Mouse (Mus musculus) myocyte (in vitro differentiated cells): ENCODE measurements around the gene B4galt2. TPM values are rescaled to one million over a fixed set of nuclear protein-coding genes. Genes with fewer than 3 reads are reported as not detected.

Experiments used
- H3K27me3 ChIP-seq: one replicate; pipeline ENCODE4 v1.6.1; 2011; ENCODE audit not compliant: control insufficient read depth, insufficient read depth, insufficient read length
- H3K36me3 ChIP-seq: one replicate; pipeline ENCODE4 v1.6.1; 2011; ENCODE audit not compliant: control insufficient read depth, insufficient read depth
- H3K4me2 ChIP-seq: one replicate; pipeline ENCODE4 v1.6.1; 2011; ENCODE audit warnings: low read depth, control low read depth
- H3K4me3 ChIP-seq: one replicate; pipeline ENCODE4 v1.5.1; 2011; ENCODE audit warnings: mild to moderate bottlenecking, control low read depth, moderate library complexity
- H3K79me2 ChIP-seq: one replicate; pipeline ENCODE4 v1.6.1; 2011; ENCODE audit not compliant: control insufficient read depth, insufficient read depth
- H3ac ChIP-seq: one replicate; pipeline ENCODE4 v1.6.1; 2011; ENCODE audit not compliant: control insufficient read depth, insufficient read length
- CEBPB ChIP-seq: IDR thresholded peaks from 2 replicates; pipeline ENCODE4 v1.6.1; 2011; ENCODE audit warnings: mild to moderate bottlenecking, moderate library complexity; ENCODE audit not compliant: poor library complexity, insufficient read depth, severe bottlenecking
- E2F4 ChIP-seq: IDR thresholded peaks from one replicate; pipeline ENCODE4 v1.6.1; 2011; ENCODE audit warnings: mild to moderate bottlenecking, control low read depth, moderate library complexity; ENCODE audit not compliant: insufficient read depth
- MAX ChIP-seq: IDR thresholded peaks from one replicate; pipeline ENCODE4 v1.6.1; 2011; ENCODE audit warnings: low read depth, mild to moderate bottlenecking, control low read depth
- MYOD1 ChIP-seq, 3 experiments: IDR thresholded peaks; one replicate each; pipeline ENCODE4 v1.6.1; 2011; ENCODE audit warnings: control low read depth in 2 of 3, low read depth in 2 of 3, mild to moderate bottlenecking in 2 of 3, moderate library complexity in 1 of 3; ENCODE audit not compliant: insufficient read length in 2 of 3, control insufficient read depth in 1 of 3
- MYOG ChIP-seq, 3 experiments: IDR thresholded peaks; one replicate each; pipeline ENCODE4 v1.6.1; 2011; ENCODE audit warnings: control low read depth in 2 of 3, low read depth in 2 of 3, mild to moderate bottlenecking in 2 of 3; ENCODE audit not compliant: insufficient read length in 2 of 3, control insufficient read depth in 1 of 3, insufficient read depth in 1 of 3
- POLR2A ChIP-seq: IDR thresholded peaks from one replicate; pipeline ENCODE4 v1.6.1; 2011; ENCODE audit warnings: low read depth, mild to moderate bottlenecking, control low read depth, moderate library complexity; ENCODE audit not compliant: insufficient read length
- POLR2AphosphoS2 ChIP-seq: IDR thresholded peaks from one replicate; pipeline ENCODE4 v1.6.1; 2011; ENCODE audit warnings: low read depth, control low read depth; ENCODE audit not compliant: insufficient read length
- REST ChIP-seq: IDR thresholded peaks from one replicate; pipeline ENCODE4 v1.6.1; 2011; ENCODE audit warnings: mild to moderate bottlenecking, control low read depth, moderate library complexity; ENCODE audit not compliant: insufficient read depth, insufficient read length
- SRF ChIP-seq: IDR thresholded peaks from one replicate; pipeline ENCODE4 v1.6.1; 2011; ENCODE audit warnings: low read depth; ENCODE audit not compliant: control insufficient read depth, insufficient read length
- TCF12 ChIP-seq: IDR thresholded peaks from one replicate; pipeline ENCODE4 v1.6.1; 2011; ENCODE audit warnings: mild to moderate bottlenecking, control low read depth; ENCODE audit not compliant: poor library complexity, insufficient read depth, severe bottlenecking
- TCF3 ChIP-seq: IDR thresholded peaks from one replicate; pipeline ENCODE4 v1.6.1; 2011; ENCODE audit warnings: low read depth, control low read depth; ENCODE audit not compliant: insufficient read length
- USF1 ChIP-seq: IDR thresholded peaks from one replicate; pipeline ENCODE4 v1.6.1; 2011; ENCODE audit warnings: low read depth, mild to moderate bottlenecking, control low read depth, moderate library complexity
- polyA plus RNA-seq: library from polyadenylated mRNA; unstranded; fragments of >200 nt; fragmentation: generic; extraction: Trizol; gene quantifications from one replicate; pipeline ENCODE4 v1.2.1, GENCODE M21; 2012; ENCODE audit warnings: missing spikeins

The B4galt2 gene
- polyA plus RNA-seq, 1 experiment: 41.6 TPM

GRCm38 (mm10) chr4:117914031-117914430, 30.7 kb upstream of the B4galt2 start:
- H3K36me3 ChIP-seq: no peaks in the 10 kb centered on the region
- TF ChIP-seq E2F4: no peak
- no peak for TF ChIP-seq USF1
- TF ChIP-seq SRF: no peak
- peak in 1 of 3 experiments; percentile 51 for TF ChIP-seq MYOD1 (IDR thresholded peaks at IDR 0.05; ENCODE audit: control insufficient read depth in 1 of 3, insufficient read length in 2 of 3, low read depth in 2 of 3)
- TF ChIP-seq CEBPB: no peak
- no peak for TF ChIP-seq POLR2AphosphoS2
- no peak for TF ChIP-seq MAX
- H3K79me2 ChIP-seq: peaks cover 55% of the 10 kb centered on the region
- peak overlapping the region; percentile 83 for H3K4me2 ChIP-seq
- peak overlapping the region; percentile 95 for H3K4me3 ChIP-seq
- no peaks in the 10 kb centered on the region for H3K27me3 ChIP-seq
- H3ac ChIP-seq: peak overlapping the region; percentile 11

GRCm38 (mm10) chr4:117913421-117913820, 30.1 kb upstream of the B4galt2 start:
- H3K36me3 ChIP-seq: no peaks in the 10 kb centered on the region
- TF ChIP-seq E2F4 (no peak), POLR2A (no peak), REST (no peak), TCF12 (no peak), MAX (no peak), CEBPB (no peak), TCF3 (no peak), POLR2AphosphoS2 (no peak), MYOD1 (IDR thresholded peaks at IDR 0.05; ENCODE audit: control insufficient read depth in 1 of 3, insufficient read length in 2 of 3, low read depth in 2 of 3) (no peak), SRF (no peak), USF1 (no peak), MYOG (IDR thresholded peaks at IDR 0.05; ENCODE audit: control insufficient read depth in 1 of 3, insufficient read depth in 1 of 3, insufficient read length in 2 of 3, low read depth in 2 of 3) (no peak)
- H3ac ChIP-seq: no peak overlapping the region
- H3K4me2 ChIP-seq: peak overlapping the region; percentile 83
- H3K4me3 ChIP-seq: peak overlapping the region; percentile 95
- peaks cover 61% of the 10 kb centered on the region for H3K79me2 ChIP-seq
- no peaks in the 10 kb centered on the region for H3K27me3 ChIP-seq

GRCm38 (mm10) chr4:117912685-117913273, 29.5 kb upstream of the B4galt2 start:
- Histone ChIP-seq H3K4me2 (peak overlapping the region; percentile 83), H3K4me3 (peak overlapping the region; percentile 95), H3K79me2 (peaks cover 68% of the 10 kb centered on the region), H3K27me3 (no peaks in the 10 kb centered on the region), H3K36me3 (peaks cover 5% of the 10 kb centered on the region), H3ac (no peak overlapping the region)
- TF ChIP-seq TCF12: no peak

- Histone ChIP-seq H3K79me2 (peaks cover 72% of the 10 kb centered on the region), H3K4me2 (peak overlapping the region; percentile 2), H3K27me3 (no peaks in the 10 kb centered on the region), H3ac (no peak overlapping the region), H3K36me3 (peaks cover 8% of the 10 kb centered on the region), H3K4me3 (peak overlapping the region; percentile 95)
- TF ChIP-seq REST: no peak
- TF ChIP-seq POLR2A: no peak
- no peak for TF ChIP-seq TCF3
- no peak for TF ChIP-seq MAX
- TF ChIP-seq POLR2AphosphoS2: no peak
- no peak for TF ChIP-seq USF1
- no peak for TF ChIP-seq SRF
- no peak for TF ChIP-seq CEBPB
- TF ChIP-seq MYOD1 (IDR thresholded peaks at IDR 0.05; ENCODE audit: control insufficient read depth in 1 of 3, insufficient read length in 2 of 3, low read depth in 2 of 3): no peak
- TF ChIP-seq TCF12: no peak
- no peak for TF ChIP-seq E2F4
- no peak for TF ChIP-seq MYOG (IDR thresholded peaks at IDR 0.05; ENCODE audit: control insufficient read depth in 1 of 3, insufficient read depth in 1 of 3, insufficient read length in 2 of 3, low read depth in 2 of 3)
Observed at GRCm38 (mm10) chr4:117912131-117912561, 28.9 kb upstream of the B4galt2 start.

- TF ChIP-seq REST: no peak
- no peak for TF ChIP-seq MAX
- TF ChIP-seq POLR2A: no peak
- TF ChIP-seq TCF3: no peak
- TF ChIP-seq POLR2AphosphoS2: no peak
- no peak for TF ChIP-seq USF1
- no peak for TF ChIP-seq E2F4
- TF ChIP-seq TCF12: no peak
- no peak for TF ChIP-seq SRF
- no peak for TF ChIP-seq MYOG (IDR thresholded peaks at IDR 0.05; ENCODE audit: control insufficient read depth in 1 of 3, insufficient read depth in 1 of 3, insufficient read length in 2 of 3, low read depth in 2 of 3)
- TF ChIP-seq CEBPB: no peak
- TF ChIP-seq MYOD1 (IDR thresholded peaks at IDR 0.05; ENCODE audit: control insufficient read depth in 1 of 3, insufficient read length in 2 of 3, low read depth in 2 of 3): no peak
- Histone ChIP-seq H3ac (no peak overlapping the region), H3K4me2 (no peak overlapping the region), H3K79me2 (peaks cover 65% of the 10 kb centered on the region), H3K4me3 (no peak overlapping the region), H3K36me3 (peaks cover 18% of the 10 kb centered on the region), H3K27me3 (no peaks in the 10 kb centered on the region)
Observed at GRCm38 (mm10) chr4:117908834-117909453, 25.7 kb upstream of the B4galt2 start.
